Mouse (Mus musculus) thymus, adult 2 months (tissue): ENCODE measurements at regions not wholly inside any gene's neighbourhood (a gene's known extent, or its start where the extent isn't known, plus 50 kb on each side); places are given as distances from the start of the nearest gene placed in this dataset.

Experiments
- CTCF ChIP-seq: fragments of 200-500 bp; IDR thresholded peaks from 2 replicates; pipeline ENCODE4 v1.5.1; 2012; ENCODE audit warnings: mild to moderate bottlenecking, control low read depth, low read length, moderate library complexity, borderline replicate concordance; ENCODE audit not compliant: control insufficient read depth, poor library complexity, insufficient read depth; ENCODE audit errors: extremely low read depth
- POLR2A ChIP-seq: fragments of 200-500 bp; IDR thresholded peaks from 2 replicates; pipeline ENCODE4 v1.6.1; 2012; ENCODE audit warnings: mild to moderate bottlenecking, low read length, control low read depth, moderate library complexity; ENCODE audit not compliant: control insufficient read depth, poor library complexity, insufficient read depth; ENCODE audit errors: extremely low read depth

- TF ChIP-seq CTCF (no peak), POLR2A (no peak)
Measured at GRCm38 (mm10) chr16:8924732-8925131, 94.8 kb downstream of the 1810013L24Rik start.
